Mouse (Mus musculus): ENCODE results near the gene Espl1.
A peak's percentile ranks its signal among the peaks of the same experiment; 100 is the strongest.
"Not testable (repeated sequence)": the region's sequence is repeated elsewhere in the genome, so short reads cannot be mapped to it uniquely, and the experiment has no call there.

Gene Espl1

DNA sequence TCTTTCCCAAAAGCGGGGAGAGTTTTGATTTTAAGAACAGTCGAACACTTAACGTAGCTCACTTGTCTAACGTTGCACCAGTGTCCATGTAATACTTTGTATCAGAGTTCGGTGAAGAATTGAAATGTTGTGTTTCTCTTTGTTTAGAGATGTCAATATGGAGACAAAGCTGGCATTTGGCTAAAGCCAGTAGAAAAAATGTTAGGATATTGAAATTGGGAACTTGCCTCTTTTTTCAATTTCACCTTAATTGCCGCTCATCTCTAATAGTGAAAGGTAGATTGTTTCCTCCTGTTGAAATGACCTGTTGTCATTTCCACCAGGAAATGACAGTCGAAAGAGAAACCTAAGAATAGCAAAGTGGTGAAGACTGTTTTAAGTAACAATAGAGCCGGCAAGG lies 30.8 kb downstream of the Espl1 start:
- no peak for ATAC-seq (ENCODE audit: insufficient number of reproducible peaks, low FRiP score, low TSS enrichment)

GRCm38 (mm10) chr15:102331610-102332015 lies 35.5 kb downstream of the Espl1 start, which contains the start of gene Myg1:
TSS of gene Myg1 (plus strand) at chr15:102331709.
- ATAC-seq (ENCODE audit: insufficient number of reproducible peaks, low FRiP score, low TSS enrichment) = peak; percentile 94

GRCm38 (mm10) chr15:102335254-102335653 lies 39.2 kb downstream of the Espl1 start:
- no peak for ATAC-seq (ENCODE audit: insufficient number of reproducible peaks, low FRiP score, low TSS enrichment)

GRCm38 (mm10) chr15:102335925-102336324 lies 39.9 kb downstream of the Espl1 start:
- not testable (repeated sequence) for ATAC-seq (ENCODE audit: insufficient number of reproducible peaks, low FRiP score, low TSS enrichment)

- no peak for ATAC-seq (ENCODE audit: insufficient number of reproducible peaks, low FRiP score, low TSS enrichment)
Observed at GRCm38 (mm10) chr15:102336946-102337345, 40.9 kb downstream of the Espl1 start.

DNA sequence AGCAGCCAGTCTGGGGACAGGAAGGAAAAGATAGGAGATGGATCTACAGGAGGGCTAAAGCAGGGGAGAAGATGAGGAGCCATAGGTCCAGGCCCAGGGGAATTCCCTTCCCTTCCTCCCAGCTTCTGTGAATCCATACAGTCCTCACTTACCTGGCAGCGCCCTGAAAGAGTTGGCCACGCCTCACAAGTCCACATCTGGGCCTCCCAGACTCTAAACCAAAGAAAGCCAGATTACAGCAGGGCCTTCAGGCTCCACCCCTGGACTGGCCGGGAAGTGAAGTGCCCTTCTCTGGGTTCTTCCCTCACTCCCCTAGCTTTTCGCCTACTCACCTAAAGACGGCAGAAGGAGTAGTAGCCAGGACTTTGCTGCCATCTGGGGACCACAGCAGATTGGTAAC lies 43.5 kb downstream of the Espl1 start:
- ATAC-seq (ENCODE audit: insufficient number of reproducible peaks, low FRiP score, low TSS enrichment) = no peak

- ATAC-seq (ENCODE audit: insufficient number of reproducible peaks, low FRiP score, low TSS enrichment) = no peak
Observed at GRCm38 (mm10) chr15:102341580-102341979, 45.5 kb downstream of the Espl1 start.

GRCm38 (mm10) chr15:102344490-102344889 lies 48.4 kb downstream of the Espl1 start:
- ATAC-seq (ENCODE audit: insufficient number of reproducible peaks, low FRiP score, low TSS enrichment) = no peak

DNA sequence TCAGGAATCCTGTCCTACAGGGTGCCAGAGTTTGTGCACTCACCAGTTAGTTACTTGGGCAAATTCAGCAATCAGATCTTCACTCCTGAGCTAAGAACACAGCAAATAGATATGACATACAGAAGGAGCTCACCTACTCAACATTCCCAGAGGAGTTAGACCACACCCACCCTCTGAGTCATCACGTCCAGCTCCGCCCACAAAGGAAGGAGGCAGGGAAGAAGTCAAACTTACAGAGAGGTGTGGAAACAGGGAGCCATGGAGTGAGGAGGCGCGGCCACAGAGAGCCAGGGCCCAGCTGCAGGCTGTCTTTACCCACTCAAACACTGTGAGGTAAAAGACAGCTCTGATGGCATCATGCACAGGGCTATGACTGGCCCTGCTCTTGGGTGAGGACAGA lies 50.4 kb downstream of the Espl1 start:
- ATAC-seq (ENCODE audit: insufficient number of reproducible peaks, low FRiP score, low TSS enrichment) = no peak

DNA sequence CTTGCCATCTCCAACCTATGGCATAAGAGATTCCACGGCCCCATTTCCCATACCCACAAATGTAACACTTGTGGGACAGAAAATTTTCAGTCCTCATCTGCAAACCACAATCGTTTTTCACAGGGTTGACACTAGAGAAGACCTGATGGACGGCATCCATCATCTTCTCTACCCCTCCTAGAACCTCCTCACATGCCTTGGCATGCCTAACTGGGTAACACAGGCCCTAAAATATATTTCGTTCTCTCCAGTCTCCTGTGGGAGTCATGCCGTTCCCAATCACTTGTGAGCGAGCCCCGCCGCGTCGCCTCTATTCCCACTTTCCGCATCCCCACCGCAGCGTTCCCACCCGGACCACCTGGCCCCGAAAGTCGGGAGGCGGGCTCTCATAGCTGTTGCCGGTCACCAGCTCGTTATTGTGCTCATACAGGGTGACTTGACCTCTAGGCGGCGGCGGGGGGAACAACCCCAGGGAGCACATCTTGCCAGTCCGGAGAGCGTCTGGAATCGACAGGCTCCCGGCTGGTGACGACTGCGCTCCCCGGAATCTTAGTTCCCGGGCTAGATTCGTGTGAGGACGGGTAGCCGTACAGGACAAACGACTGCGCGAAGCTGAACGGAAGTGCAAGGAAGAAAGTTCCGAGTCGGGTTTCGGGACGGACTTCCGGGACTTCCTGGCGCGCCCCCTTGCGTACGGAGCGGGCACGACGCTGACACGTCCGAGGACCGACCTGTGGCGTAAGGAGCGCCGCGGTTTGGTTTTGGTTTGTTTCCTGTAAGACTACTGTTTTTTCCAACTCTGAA lies 54.3 kb downstream of the Espl1 start, which contains the start of gene Aaas:
Gene Aaas, minus strand, starts transcription at position 634 of the 804 bp plus-strand sequence.
- ATAC-seq (ENCODE audit: insufficient number of reproducible peaks, low FRiP score, low TSS enrichment) = peak; percentile 87

GRCm38 (mm10) chr15:102350942-102351291 lies 54.9 kb downstream of the Espl1 start:
- ATAC-seq (ENCODE audit: insufficient number of reproducible peaks, low FRiP score, low TSS enrichment) = peak; percentile 31; the same call in 1 of the 2 replicates

DNA sequence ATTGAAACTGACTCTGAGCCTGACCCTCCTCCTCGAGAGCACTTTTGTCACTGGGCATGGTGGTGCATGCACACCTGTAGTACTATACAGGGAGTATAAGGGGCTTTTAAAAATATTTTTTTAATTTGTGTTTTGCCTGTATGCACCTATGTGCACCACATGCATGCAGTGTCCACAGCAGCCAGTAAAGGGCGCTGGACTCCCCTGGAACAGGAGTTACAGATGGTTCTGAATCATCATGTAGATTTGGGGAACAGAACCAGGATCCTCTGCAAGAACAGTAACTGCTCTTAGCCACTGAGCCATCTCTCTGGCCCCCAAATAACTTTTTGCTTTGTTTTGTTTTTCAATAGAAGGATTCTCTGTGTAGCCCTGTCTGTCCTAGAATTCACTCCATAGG lies 56.1 kb downstream of the Espl1 start:
- ATAC-seq (ENCODE audit: insufficient number of reproducible peaks, low FRiP score, low TSS enrichment) = no peak

- no peak for ATAC-seq (ENCODE audit: insufficient number of reproducible peaks, low FRiP score, low TSS enrichment)
Observed at GRCm38 (mm10) chr15:102353986-102354385, 57.9 kb downstream of the Espl1 start.

- no peak for ATAC-seq (ENCODE audit: insufficient number of reproducible peaks, low FRiP score, low TSS enrichment)
Observed at GRCm38 (mm10) chr15:102355134-102355870, 59.2 kb downstream of the Espl1 start.

- ATAC-seq (ENCODE audit: insufficient number of reproducible peaks, low FRiP score, low TSS enrichment) = no peak
Observed at GRCm38 (mm10) chr15:102355871-102356441, 59.9 kb downstream of the Espl1 start.

DNA sequence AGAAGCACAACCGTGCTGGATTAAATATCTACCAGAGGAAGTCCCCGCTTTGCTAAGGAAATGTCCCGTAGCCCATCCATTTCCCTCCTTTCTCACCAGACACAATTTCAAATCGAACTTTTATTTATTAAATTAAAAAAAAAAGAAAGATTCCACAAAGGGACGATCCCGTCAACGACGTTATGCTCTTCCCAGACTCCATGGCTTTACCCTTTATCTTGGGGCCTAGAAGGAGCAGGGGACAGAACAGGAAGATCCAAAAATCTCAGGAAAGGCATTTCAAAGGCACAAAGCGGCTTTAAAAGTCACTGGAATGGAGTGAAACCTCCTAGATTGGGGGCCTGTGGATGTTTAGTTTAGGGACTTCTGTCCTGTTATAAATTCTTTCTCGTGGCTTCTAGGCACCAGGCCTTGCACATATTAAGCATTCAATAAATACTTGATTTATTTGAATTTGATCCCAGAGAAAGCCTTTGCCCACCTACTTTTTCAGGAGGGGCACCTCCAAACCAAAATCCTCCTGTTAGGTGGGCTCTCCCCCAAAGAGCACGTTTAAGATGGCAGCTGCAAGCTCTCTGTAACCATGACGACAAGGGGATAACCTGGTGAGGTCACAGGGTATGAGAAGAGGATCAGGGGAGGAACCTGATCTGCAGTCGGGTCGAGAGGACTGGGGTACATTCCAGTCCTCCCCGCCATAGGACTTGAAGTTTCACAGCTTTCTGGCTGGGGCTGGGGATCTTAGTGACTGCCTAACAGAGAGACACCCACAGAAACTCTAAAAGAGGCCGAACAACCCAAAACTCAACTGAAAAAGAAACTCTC lies 60.6 kb downstream of the Espl1 start:
- ATAC-seq (ENCODE audit: insufficient number of reproducible peaks, low FRiP score, low TSS enrichment) = no peak

- ATAC-seq (ENCODE audit: insufficient number of reproducible peaks, low FRiP score, low TSS enrichment) = no peak
Observed at GRCm38 (mm10) chr15:102358126-102358525, 62.1 kb downstream of the Espl1 start.

DNA sequence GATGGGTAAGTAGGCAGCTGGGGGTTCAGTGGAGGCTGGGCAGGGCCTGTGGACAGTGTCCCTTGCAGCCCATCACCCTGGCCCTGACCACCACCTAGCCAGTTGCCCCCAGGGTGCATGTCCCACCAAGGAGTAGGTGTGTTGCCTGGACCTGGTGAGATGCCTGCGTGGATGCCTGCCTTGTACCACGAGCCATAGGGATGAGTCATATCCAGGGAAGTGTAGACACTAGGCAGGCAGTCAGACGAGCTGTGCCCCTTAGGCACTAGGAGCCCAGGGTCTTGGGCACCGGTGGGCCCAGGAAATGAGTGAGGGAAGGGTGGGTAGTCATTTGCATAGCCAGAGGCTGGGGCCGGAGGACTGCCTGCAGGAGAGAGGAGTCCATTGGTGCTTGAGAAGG lies 62.8 kb downstream of the Espl1 start:
- ATAC-seq (ENCODE audit: insufficient number of reproducible peaks, low FRiP score, low TSS enrichment) = no peak

DNA sequence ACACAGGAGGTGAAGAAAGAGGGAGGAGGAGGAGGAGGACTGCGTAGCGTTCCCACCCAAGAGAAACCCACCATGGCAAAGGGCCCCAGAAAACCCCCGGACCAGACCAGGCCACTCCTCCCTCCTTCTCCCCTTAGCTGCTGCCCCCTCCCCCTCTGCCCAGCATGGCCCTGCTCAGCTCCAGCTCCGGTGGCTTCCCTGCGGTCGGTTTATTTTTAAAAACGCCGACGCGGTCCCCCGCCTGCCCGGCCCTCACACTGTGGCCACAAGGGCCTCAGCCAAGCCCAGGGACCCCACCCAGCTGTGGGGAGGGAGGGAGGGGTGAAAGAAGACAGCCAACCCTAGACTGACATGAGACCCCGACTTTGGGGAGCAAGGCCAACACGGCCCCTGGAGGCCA lies 66.6 kb downstream of the Espl1 start:
- ATAC-seq (ENCODE audit: insufficient number of reproducible peaks, low FRiP score, low TSS enrichment) = no peak

- ATAC-seq (ENCODE audit: insufficient number of reproducible peaks, low FRiP score, low TSS enrichment) = no peak
Observed at GRCm38 (mm10) chr15:102364678-102365077, 68.6 kb downstream of the Espl1 start.
